Mouse (Mus musculus) hindbrain, postnatal 0 days (tissue): Measurements from ENCODE around the gene Cd3d. TPM values are rescaled to one million over a fixed set of nuclear protein-coding genes. Genes with fewer than 3 reads are reported as not detected.

Source experiments
- ATAC-seq: fragments of 200-750 bp; cut with Nextera tagmentation; 2 replicates; pipeline ENCODE4 v1.8.0; 2017; ENCODE audit warnings: mild to moderate bottlenecking, moderate TSS enrichment, moderate library complexity
- DNase-seq: peaks from one replicate; pipeline ENCODE4 v3.0.0-alpha.2; 2015; ENCODE audit warnings: low spot score
- H3K27ac ChIP-seq: fragments of 300-500 bp; sonication (generic); 2 replicates; pipeline ENCODE4 v1.5.1; 2014; ENCODE audit warnings: mild to moderate bottlenecking
- H3K27me3 ChIP-seq: fragments of 300-500 bp; sonication (generic); 2 replicates; pipeline ENCODE4 v1.6.1; 2014; ENCODE audit warnings: low read length, mixed read lengths; ENCODE audit not compliant: insufficient read depth
- H3K36me3 ChIP-seq: fragments of 300-500 bp; sonication (generic); 2 replicates; pipeline ENCODE4 v1.6.1; 2014; ENCODE audit warnings: low read length, mixed read lengths; ENCODE audit not compliant: insufficient read depth
- H3K4me1 ChIP-seq: fragments of 300-500 bp; sonication (generic); 2 replicates; pipeline ENCODE4 v1.6.1; 2014; ENCODE audit warnings: antibody characterized with exemption, low read length, mixed read lengths; ENCODE audit not compliant: insufficient read depth
- H3K4me2 ChIP-seq: fragments of 300-500 bp; sonication (generic); 2 replicates; pipeline ENCODE4 v1.6.1; 2014; ENCODE audit warnings: low read depth, mild to moderate bottlenecking, low read length, moderate library complexity, mixed read lengths
- H3K4me3 ChIP-seq: fragments of 300-500 bp; sonication (generic); 2 replicates; pipeline ENCODE4 v1.5.1; 2014; ENCODE audit warnings: low read length
- H3K9ac ChIP-seq: fragments of 300-500 bp; sonication (generic); replicated peaks from 2 replicates; pipeline ENCODE4 v1.6.1; 2014; ENCODE audit warnings: mild to moderate bottlenecking, low read length, moderate library complexity, mixed read lengths
- H3K9me3 ChIP-seq: fragments of 300-500 bp; sonication (generic); 2 replicates; pipeline ENCODE4 v1.6.1; 2016; ENCODE audit warnings: low read length, mixed read lengths
- CTCF ChIP-seq: IDR thresholded peaks from 2 replicates; pipeline ENCODE4 v1.5.1; 2016; ENCODE audit warnings: antibody characterized with exemption, control low read depth, low read depth
- WGBS: fragments of 180-500 bp; shearing (Covaris S2); extraction: QIAGEN DNeasy Blood & Tissue Kit; methylation state at CpG from one replicate; pipeline ENCODE4 v1.1.7; 2014; 5-methylcytosine and 5-hydroxymethylcytosine counted together
- polyA plus RNA-seq: library from polyadenylated mRNA; unstranded; fragments of >200 nt; fragmentation: Nextera tagmentation; extraction: Ambion mirVana; gene quantifications from 2 replicates; pipeline ENCODE4 v1.2.1, GENCODE M21; 2015
- total RNA-seq: library from RNA; depleted of rRNA; stranded (reverse); fragments of >200 nt; gene quantifications from 2 replicates; pipeline ENCODE4 v1.2.3, GENCODE M21; 2014; rRNA removed

The Cd3d gene
- total and polyA plus RNA-seq, 2 experiments from 2014 or later: 0.09 TPM; not detected in 1

DNA sequence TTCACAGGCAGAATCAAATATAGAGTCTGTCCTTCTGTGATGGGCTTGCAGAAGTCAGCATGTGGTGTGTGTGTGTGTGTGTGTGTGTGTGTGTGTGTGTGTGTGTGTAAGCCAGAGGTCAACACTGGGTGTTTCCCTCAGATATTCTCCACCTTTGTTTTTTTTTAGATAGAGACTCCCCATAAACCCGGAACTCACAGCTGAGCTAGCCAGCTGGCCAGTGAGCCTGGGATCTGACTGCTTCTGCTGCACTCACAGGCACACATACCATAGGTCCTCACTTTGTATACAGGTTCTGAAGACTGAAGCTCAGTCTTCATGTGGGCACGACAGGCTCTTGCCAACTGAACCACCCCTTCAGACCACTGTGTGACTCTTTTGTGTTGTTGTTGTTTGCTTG lies 50.7 kb downstream of the Cd3d start:
- Histone ChIP-seq H3K27me3 (no peaks in the 10 kb centered on the region), H3K4me3 (no peak overlapping the region), H3K36me3 (no peaks in the 10 kb centered on the region), H3K9ac (no peak overlapping the region), H3K4me1 (no peaks in the 10 kb centered on the region), H3K27ac (no peak overlapping the region), H3K4me2 (no peak overlapping the region), H3K9me3 (no peaks in the 10 kb centered on the region)
- DNase-seq: no peak
- TF ChIP-seq CTCF: no peak
- ATAC-seq: no peak
- 73% methylated on average over 2 of the region's 2 CpGs for WGBS

DNA sequence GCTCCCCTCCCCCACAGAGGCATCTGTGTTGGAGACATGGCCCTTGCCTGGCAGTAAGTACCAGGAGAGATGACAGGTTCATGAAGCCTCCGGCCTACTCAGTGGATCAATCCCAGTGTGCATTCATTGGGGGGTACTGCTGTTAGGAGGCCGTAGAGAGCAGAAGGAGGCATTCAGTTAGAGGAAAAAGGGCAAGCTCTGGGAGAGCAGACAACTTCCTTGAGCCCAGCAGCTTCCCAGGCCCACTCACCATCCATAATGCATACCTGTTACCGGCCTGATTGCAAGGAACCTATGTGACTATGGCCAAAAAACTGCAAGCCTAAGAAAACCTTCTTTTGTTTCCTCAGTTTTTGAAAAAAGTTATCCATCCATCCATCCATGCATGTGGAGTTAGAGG lies 52.9 kb downstream of the Cd3d start:
- no peak overlapping the region for H3K27ac ChIP-seq
- peaks cover 4% of the 10 kb centered on the region; the same call in 1 of the 2 replicates for H3K27me3 ChIP-seq
- H3K9ac ChIP-seq: no peak overlapping the region
- 74% methylated on average over 3 of the region's 3 CpGs for WGBS
- no peak for DNase-seq
- no peak overlapping the region for H3K4me2 ChIP-seq
- H3K36me3 ChIP-seq: no peaks in the 10 kb centered on the region
- no peak for ATAC-seq
- no peak for TF ChIP-seq CTCF
- H3K4me3 ChIP-seq: no peak overlapping the region
- H3K4me1 ChIP-seq: no peaks in the 10 kb centered on the region
- H3K9me3 ChIP-seq: no peaks in the 10 kb centered on the region

Other genes with a start within 250 kb of the Cd3d start
- 114 and 152 TPM in 2 replicates for gene Phldb1, start 246.6 kb upstream of the Cd3d start, total RNA-seq
- 31.9 and 35.3 TPM in 2 replicates for gene Phldb1, start 246.6 kb upstream of the Cd3d start, polyA plus RNA-seq
- gene Arcn1, start 213.9 kb upstream of the Cd3d start, total RNA-seq: 77.1 and 88.4 TPM in 2 replicates
- 102 and 109 TPM in 2 replicates for gene Arcn1, start 213.9 kb upstream of the Cd3d start, polyA plus RNA-seq
- 56.0 and 61.6 TPM in 2 replicates for gene Ift46, start 213.9 kb upstream of the Cd3d start, total RNA-seq
- gene Ift46, start 213.9 kb upstream of the Cd3d start, polyA plus RNA-seq: 142 and 144 TPM in 2 replicates
- 26.3 and 41.3 TPM in 2 replicates for gene Tmem25, start 182.5 kb upstream of the Cd3d start, total RNA-seq
- gene Tmem25, start 182.5 kb upstream of the Cd3d start, polyA plus RNA-seq: 28.9 and 31.9 TPM in 2 replicates
- gene Ttc36, start 178.7 kb upstream of the Cd3d start, total RNA-seq: not detected in 2 replicates
- 1.7 TPM in 1 of 2 replicates, not detected in the other for gene Ttc36, start 178.7 kb upstream of the Cd3d start, polyA plus RNA-seq
- 18.7 and 20.6 TPM in 2 replicates for gene Kmt2a, start 100.5 kb upstream of the Cd3d start, total RNA-seq
- gene Kmt2a, start 100.5 kb upstream of the Cd3d start, polyA plus RNA-seq: 14.4 and 19.0 TPM in 2 replicates
- 217 and 223 TPM in 2 replicates for gene Atp5l, start 61.0 kb upstream of the Cd3d start, total RNA-seq
- 1,057 and 1,065 TPM in 2 replicates for gene Atp5l, start 61.0 kb upstream of the Cd3d start, polyA plus RNA-seq
- 42.9 and 44.5 TPM in 2 replicates for gene Ube4a, start 16.2 kb upstream of the Cd3d start, total RNA-seq
- 23.8 and 24.8 TPM in 2 replicates for gene Ube4a, start 16.2 kb upstream of the Cd3d start, polyA plus RNA-seq
- not detected in 2 replicates for gene Cd3g, start 1.4 kb upstream of the Cd3d start, total RNA-seq
- not detected in 2 replicates for gene Cd3g, start 1.4 kb upstream of the Cd3d start, polyA plus RNA-seq
- gene Cd3e, start 27.8 kb downstream of the Cd3d start, total RNA-seq: not detected in 2 replicates
- gene Cd3e, start 27.8 kb downstream of the Cd3d start, polyA plus RNA-seq: 0.16 and 0.20 TPM in 2 replicates
- gene Mpzl2, start 58.0 kb downstream of the Cd3d start, total RNA-seq: 2.0 and 4.1 TPM in 2 replicates
- 3.0 and 4.1 TPM in 2 replicates for gene Mpzl2, start 58.0 kb downstream of the Cd3d start, polyA plus RNA-seq
- 0.50 and 1.8 TPM in 2 replicates for gene Mpzl3, start 73.4 kb downstream of the Cd3d start, total RNA-seq
- 1.2 and 1.6 TPM in 2 replicates for gene Mpzl3, start 73.4 kb downstream of the Cd3d start, polyA plus RNA-seq
- gene Jaml, start 97.4 kb downstream of the Cd3d start, total RNA-seq: not detected in 2 replicates
- 0.40 and 0.71 TPM in 2 replicates for gene Jaml, start 97.4 kb downstream of the Cd3d start, polyA plus RNA-seq
- 9.9 and 14.3 TPM in 2 replicates for gene Scn2b, start 136.0 kb downstream of the Cd3d start, total RNA-seq
- 9.0 and 9.7 TPM in 2 replicates for gene Scn2b, start 136.0 kb downstream of the Cd3d start, polyA plus RNA-seq
- gene Scn4b, start 156.6 kb downstream of the Cd3d start, total RNA-seq: 2.2 TPM in 2 replicates
- gene Scn4b, start 156.6 kb downstream of the Cd3d start, polyA plus RNA-seq: 0.79 and 0.85 TPM in 2 replicates
- not detected in 2 replicates for gene BC049352, start 200.2 kb downstream of the Cd3d start, total RNA-seq
- 0.16 and 0.19 TPM in 2 replicates for gene BC049352, start 200.2 kb downstream of the Cd3d start, polyA plus RNA-seq
- 1.1 TPM in 1 of 2 replicates, not detected in the other for gene Tmprss4, start 222.3 kb downstream of the Cd3d start, total RNA-seq
- gene Tmprss4, start 222.3 kb downstream of the Cd3d start, polyA plus RNA-seq: not detected in 2 replicates